Mouse (Mus musculus) monocyte, adult 5-6 weeks (primary cell): Measurements from ENCODE around the gene Man2b2. TPM values are rescaled to one million over a fixed set of nuclear protein-coding genes. Genes with fewer than 3 reads are reported as not detected.

Experiments used
- ATAC-seq: fragments of 153-309, 156-312 bp; replicated peaks from 2 replicates; pipeline ENCODE4 v1.8.0; 2017; ENCODE audit warnings: mild to moderate bottlenecking; ENCODE audit not compliant: low TSS enrichment, insufficient number of reproducible peaks, severe bottlenecking, poor library complexity, low FRiP score
- total RNA-seq: library from RNA; stranded (forward); fragments of 200-1000, 200-491, 200-594 nt; gene quantifications from 3 replicates; pipeline ENCODE4 v1.2.3, GENCODE M21; 2017

Man2b2 gene
- total RNA-seq, 1 experiment from 2014 or later = 20.8 TPM

- no peak for ATAC-seq
These were observed 50.9 kb downstream of the Man2b2 start for GRCm38 (mm10) chr5:36779512-36779911.

DNA sequence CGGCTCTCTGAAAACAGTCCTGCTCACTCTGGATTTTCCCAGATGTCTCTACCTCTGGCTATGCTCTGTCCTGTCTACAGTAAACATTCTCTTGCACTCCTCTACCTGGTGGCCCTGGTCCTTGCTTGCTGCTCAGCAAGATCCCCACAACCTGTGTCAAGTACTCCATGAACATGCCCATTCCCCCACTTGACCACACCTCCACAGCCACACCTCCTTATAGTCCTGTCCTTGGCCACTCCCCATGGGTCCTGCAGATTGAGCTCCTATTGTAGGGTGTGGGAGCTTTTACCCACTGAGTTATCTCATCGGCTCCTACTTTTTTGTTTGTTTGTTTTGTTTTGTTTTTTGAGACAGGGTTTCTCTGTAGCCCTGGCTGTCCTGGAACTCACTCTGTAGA lies 51.6 kb downstream of the Man2b2 start:
- no peak for ATAC-seq

GRCm38 (mm10) chr5:36777186-36777585 lies 53.3 kb downstream of the Man2b2 start:
- no peak for ATAC-seq

- ATAC-seq = no peak
These were observed 54.4 kb downstream of the Man2b2 start for GRCm38 (mm10) chr5:36776021-36776575.

- ATAC-seq = no peak
These were observed 55.1 kb downstream of the Man2b2 start for GRCm38 (mm10) chr5:36775317-36775716.

GRCm38 (mm10) chr5:36772586-36772985 lies 57.9 kb downstream of the Man2b2 start:
- ATAC-seq = no peak

GRCm38 (mm10) chr5:36769603-36770002 lies 60.9 kb downstream of the Man2b2 start:
- no peak for ATAC-seq

GRCm38 (mm10) chr5:36766958-36767703 lies 63.3 kb downstream of the Man2b2 start:
- peak; percentile 61; the same call in 1 of the 2 replicates for ATAC-seq

DNA sequence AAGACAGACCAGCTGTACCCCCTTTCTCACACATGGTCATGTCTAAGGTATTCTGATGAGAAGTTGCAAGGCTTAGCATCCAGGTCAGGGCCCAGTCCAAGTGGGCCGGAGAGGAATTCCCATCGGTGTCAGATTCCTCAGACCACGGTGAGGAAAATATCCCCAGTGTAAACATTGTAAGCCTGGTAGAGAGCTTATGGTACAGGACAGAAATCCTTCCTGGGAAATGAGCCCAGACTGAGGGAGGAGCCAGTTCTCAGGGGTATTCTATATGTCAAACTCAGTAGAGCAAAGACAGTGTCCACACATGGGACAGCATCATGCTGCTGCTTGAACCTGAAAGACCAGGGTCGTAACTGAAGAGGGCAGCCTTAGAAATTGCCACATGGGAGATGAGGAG lies 70.6 kb downstream of the Man2b2 start:
- no peak for ATAC-seq

DNA sequence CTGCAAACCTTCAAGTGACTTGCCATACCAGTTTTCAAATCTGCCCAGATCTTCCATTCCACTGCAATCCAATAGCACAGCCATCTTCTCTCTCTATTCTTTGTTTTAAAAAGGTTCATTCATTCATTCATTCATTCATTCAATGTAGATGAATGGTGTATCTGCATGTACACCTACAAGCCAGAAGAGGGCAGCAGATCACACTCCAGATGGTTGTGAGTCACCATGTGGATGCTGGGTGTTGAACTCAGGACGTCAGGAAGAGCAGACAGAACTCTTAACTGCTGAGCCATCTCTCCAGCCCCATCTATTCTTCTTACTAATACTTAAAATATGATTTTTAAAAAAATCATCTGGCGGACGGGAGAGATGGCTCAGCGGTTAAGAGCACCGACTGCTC lies 73.4 kb downstream of the Man2b2 start:
- no peak; the same call in 1 of the 2 replicates for ATAC-seq

Other genes starting within 250 kb of the Man2b2 start
- gene Tbc1d14, start 237.4 kb downstream of the Man2b2 start, total RNA-seq = 13.0 to 38.8 TPM (median 18.7 TPM) in 3 replicates
- gene D5Ertd579e, start 134.6 kb downstream of the Man2b2 start, total RNA-seq = 47.6 to 61.5 TPM (median 57.5 TPM) in 3 replicates
- 17.5 to 38.1 TPM (median 29.6 TPM) in 3 replicates for gene Bloc1s4, start 82.0 kb downstream of the Man2b2 start, total RNA-seq
- 214 to 260 TPM (median 240 TPM) in 3 replicates for gene Mrfap1, start 33.9 kb downstream of the Man2b2 start, total RNA-seq
- 0.10 TPM in 1 of 3 replicates, not detected in the others for gene Ppp2r2c, start 37.9 kb upstream of the Man2b2 start, total RNA-seq
- 1.2 to 2.3 TPM (median 2.1 TPM) in 3 replicates for gene Wfs1, start 158.6 kb upstream of the Man2b2 start, total RNA-seq